Mouse (Mus musculus) liver, adult 2 months (tissue): ENCODE measurements around the gene Plbd2.

Experiments used
- CTCF ChIP-seq: fragments of 200-500 bp; IDR thresholded peaks from 2 replicates; pipeline ENCODE4 v1.5.1; 2011; ENCODE audit warnings: low read depth, low read length, control low read depth
- POLR2A ChIP-seq: fragments of 200-500 bp; IDR thresholded peaks from 2 replicates; pipeline ENCODE4 v1.6.1; 2011; ENCODE audit warnings: low read length, control low read depth; ENCODE audit not compliant: insufficient read depth; ENCODE audit errors: extremely low read depth

DNA sequence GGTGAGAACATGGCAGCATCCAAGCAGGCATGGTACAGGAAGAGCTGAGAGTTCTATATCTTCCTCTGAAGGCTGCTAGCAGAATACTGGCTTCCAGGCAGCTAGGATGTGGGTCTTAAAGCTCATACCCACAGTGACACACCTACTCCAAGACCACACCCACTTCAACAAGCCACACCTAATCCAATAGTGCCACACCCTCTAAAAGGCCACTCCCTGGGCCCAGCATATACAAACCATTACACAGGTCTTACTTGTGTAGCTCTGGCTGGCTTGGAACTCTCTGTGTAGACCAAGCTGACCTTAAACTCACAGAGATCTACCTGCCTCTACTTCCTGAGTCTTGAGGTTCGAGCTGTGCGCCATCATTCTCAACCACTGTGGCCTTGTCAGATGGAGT lies 21.3 kb upstream of the Plbd2 start:
- TF ChIP-seq CTCF (no peak), POLR2A (no peak)
